Mouse (Mus musculus): ENCODE measurements around the gene Col26a1.
A peak's percentile ranks its signal among the peaks of the same experiment; 100 is the strongest.

The Col26a1 gene

DNA sequence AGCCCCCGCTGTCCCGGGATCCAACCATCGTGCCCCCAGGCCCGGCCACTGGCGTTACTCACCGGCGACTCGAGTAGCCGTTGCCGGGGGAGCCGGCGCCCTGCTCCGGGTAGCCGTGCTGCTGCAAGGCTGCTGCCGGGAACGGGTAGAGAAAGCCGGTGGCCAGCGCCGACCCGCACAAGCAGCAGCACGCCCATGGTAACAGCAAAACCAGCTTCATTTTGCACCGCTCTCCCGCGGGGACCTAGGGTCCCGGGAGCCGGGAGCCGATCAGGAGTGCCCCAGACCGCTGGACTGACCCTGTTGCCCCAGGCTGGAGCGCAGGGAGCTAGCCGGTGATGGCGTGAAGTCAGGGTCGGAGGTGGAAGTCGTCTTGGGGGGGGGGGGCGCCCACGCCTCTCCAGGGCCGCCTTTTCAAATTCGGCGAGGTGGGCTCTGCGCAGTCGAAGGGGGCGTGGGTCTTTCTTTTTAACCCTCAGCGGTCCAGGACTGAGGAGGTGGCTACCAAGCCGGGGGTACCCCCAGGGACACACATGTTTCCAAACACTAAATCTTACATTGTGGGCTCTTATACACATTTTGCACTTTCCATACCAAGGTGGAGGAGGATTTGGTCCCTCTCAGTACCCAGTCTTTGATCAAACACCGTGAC is at the start of gene Col26a1:
Col26a1 (minus strand) TSS at position 422 of the 652 bp plus-strand sequence.
- DNase-seq, result no peak

DNA sequence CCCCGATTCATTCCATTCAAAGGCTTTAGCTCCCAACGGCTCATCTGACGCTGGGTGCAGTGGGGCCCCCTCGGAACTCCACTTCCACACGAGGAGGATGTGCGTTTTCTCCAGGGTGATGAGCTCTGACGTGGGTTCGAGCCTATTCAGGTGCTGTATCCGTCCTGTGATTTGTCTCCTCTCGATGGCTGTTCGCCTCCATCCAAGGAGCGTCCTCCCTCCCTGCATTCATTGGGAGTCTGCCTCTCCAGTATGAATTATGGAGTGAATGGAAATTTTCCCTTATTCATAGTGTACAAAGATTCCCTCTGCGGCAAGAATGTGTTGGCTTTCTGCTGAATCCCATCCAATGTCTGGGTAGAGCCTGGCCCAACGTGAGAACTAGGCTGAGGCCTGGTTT is 48.9 kb upstream of the Col26a1 start:
- DNase-seq, result no peak

DNA sequence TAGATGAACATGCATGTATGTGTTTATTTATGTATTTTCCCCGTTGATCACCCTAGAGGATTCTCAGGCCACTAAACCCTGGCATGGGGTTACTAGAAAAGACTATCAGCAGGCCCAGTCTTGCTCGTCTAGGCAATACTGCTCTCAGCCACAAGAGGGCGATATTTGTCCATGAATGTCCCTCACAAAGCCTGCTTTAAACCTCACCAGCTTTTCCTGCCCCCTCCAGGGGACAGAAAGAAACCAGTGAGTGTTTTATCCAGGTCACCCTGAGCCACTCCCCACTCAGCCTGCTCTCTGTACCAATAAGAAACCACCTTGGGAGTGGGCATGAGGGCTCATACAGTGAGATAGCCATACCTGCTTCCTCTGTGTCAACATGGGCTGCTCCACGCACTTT is 46.1 kb upstream of the Col26a1 start:
- DNase-seq, result peak; percentile 90

DNA sequence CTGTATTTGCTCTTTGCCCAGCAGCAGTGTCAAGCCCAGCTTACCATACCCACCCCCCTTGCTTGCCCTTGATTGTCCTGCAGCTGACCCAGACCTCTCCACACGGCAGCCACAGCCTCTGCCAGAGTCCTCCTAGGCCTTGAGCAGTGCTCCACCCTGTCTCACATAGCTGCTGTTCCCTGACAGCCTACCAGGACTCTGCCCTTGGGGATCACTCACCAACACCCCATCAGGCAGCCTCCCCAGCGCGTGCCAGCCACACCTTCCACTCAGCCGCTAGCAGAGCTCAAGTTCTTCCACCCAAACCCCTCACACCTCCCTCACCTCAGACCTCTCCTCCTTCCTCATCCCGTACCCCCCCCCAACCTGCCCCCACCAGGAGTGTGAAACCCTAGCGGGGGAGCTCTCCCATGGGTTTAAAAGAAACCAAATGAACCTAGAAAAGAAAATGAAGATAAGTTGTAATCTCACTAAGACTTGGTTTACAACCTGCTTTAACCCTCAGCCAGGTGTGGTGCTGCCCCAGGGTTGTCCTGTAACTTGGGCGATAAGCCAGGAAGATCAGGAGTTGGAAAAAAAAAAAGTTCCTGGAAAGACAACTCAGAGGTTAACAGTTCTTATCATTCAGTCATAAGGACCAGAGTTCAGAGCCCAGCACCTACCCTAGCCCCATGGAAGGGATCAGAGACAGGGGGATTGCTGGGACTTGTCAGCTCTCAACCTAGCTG is 40.9 kb upstream of the Col26a1 start:
- DNase-seq, result no peak

DNA sequence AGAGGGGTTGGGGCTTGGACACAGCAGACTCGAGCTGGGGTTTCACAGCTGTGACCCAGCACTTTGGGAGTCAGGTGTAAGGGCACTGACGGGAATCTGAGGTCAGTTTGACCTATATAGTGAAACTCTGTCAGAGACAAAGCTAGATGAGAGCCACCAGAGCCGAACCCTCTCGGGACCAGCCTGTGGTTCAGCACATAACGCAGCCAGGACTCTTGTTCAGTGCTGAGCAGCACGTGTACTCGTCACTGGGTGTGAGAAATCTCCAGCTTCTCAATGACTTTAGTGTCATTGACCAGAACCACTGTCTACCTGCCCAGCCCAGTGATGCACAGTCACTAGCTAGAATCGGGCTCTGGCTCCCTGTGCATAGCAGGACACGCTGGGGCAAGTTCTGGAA is 39.8 kb upstream of the Col26a1 start:
- DNase-seq, result no peak

DNA sequence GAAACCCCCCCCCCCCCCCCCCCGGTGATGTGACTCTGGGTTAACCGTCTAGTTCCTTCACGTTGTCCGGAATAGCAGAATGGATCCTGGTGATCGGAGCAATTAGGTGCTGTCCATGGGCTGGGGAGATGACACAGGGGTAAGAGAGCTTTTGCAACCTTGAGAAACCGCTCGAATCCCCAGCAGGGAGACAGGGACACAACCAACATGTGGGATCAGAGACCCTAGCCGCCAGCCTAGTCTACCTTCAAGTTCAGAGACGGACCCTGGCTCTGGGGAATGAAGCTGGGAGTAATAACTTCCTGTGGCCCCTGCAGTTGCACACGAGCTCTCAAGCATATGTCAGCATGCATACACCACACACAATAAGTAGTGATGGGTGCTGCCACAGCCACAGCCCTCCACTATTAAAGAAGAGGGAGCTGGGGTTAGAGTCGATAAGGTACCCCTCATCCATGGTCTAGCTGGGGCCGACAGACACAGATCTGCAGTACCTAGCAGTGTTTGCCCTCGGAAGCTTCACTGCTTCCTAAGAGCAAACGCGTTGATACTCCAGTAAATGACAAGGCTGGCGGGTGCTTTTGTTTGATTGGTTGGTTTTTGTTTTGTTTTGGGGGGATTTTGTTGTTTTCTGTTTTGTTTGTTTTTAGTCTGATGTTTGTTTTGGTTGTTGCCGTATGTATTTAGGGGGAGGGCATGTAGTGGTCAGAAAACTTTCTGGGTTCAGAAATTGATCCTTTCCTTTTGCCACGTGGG is 36.7 kb upstream of the Col26a1 start:
- DNase-seq, result no peak

DNA sequence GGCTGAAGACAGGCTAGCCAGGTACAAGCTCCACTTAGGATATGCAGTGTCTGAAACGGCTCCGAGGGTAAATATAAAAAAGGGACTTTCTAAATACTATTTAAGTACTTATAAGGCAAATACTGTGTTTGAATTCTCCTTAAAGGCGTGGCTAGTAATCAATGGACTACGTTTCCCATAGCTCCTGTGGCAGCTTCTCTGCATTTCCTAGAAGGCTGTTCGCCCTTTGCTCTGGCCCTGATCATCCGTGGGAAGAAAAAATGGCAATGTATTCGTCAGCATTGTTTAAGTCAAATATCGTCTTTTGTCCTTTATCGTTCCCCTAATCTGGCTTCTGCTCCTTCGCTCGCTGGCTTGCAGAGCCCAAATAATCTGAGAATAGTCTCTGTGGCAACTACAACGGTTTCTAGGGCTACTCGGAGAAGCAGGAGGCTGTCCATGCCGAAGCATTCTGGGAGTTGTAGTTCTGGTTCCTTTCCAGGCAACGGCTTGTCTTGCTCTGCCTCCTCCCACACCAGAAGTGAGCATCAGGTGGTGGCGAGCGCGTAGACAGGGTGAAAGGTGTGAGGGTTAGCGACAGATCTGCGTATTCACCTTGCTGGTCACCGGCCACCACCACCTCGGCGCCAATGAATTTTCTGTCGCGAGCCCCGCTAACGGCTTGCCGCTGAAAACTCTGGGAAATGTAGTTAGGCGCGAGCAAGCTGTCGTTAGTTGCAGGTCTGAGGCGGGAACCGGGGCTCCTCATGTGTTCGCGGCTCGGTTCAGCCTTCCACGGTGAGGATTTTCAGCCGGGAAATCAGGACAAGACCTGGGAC is 35.9 kb upstream of the Col26a1 start:
- peak; percentile 78 for DNase-seq

DNA sequence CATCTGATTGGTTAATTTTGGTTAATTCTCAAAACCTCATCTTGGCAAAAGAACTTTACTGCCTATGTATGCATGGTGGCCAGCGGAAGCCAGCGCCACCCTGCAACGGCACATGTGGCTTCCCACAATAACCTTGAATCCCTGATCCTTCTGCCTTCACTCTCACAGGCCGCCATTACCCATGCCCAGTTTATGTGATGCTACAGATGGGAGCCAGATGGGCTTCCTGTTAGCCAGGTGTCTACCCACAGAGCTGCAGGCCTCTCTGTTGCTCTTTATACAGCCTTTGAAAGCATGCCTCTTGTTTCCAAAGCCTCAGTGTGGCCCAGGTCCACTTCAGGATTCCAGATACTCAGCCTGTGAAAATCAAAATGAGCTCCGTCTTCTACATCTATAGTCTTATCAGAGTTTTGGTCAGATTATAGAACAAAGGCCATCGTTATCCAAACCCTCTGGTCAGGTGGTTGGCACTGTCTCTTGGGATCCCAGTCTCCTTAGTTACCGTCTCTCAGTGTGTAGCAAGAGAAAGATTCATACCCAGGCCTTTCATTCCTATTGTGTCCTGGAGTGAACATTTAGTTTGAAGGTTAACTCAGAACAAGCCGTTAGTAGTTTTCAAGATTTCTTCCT is 34.7 kb upstream of the Col26a1 start:
- DNase-seq, result no peak

DNA sequence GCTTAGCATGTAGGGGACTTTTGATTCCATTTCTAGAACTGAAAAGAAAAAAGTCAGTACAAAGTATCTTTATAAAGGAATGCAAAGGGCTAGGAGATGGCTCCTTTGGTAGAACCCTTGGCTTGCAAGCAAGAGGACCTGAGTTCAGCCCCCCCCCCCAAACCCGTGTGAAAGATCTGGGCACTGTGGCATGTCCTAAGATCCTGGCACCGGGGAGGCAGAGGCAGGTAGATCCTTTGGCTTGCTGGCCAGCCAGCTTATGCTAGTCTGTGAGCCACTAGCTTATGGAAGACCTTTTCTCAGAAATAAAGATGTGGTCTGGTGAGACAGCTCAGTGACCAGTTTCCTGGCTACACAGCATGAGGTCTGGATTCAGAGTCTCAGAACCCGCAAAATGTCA is 31.2 kb upstream of the Col26a1 start:
- DNase-seq, result no peak

DNA sequence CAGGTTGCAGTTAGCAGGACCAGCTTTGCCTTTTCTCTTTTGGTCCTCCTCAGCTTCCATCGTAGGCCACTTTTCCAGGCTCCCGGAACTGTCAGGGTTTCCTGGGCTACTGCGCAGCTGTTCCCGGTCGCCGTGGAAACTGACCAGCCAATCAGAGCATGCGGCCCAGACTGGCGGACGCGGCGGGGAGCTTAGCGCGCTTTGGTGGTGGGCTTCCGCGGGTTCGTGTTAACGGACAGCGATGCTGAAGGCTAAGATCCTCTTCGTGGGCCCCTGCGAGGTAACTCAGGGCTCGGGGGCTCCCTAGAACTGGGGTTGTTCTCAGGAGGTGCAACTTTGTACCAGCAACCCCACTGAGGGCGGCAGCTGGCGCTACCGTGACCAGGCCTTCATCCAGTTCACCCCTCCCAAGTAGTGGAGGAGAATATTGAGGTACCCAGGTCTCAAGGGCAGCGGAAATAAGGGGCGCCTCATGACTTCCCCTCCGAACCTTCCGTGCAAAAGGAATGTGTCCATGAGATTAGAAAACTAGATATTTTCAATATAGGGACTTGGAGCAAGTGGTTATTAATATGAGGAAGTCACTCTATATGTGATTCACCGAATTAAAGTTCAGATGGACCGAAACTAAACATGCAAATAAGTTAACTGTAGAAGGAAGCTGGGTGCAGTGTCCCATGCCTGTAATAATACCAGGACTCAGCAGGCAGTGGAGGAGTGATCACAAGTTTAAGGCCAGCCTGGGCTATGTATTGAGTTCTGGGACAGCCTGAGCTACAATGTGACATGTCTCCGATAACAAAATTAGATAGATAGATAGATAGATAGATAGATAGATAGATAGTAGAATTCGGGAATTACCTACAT is 25.2 kb upstream of the Col26a1 start, which contains the start of gene Ift22:
Ift22 (plus strand) TSS at position 160 of the 867 bp plus-strand sequence.
- DNase-seq, result peak; percentile 95

DNA sequence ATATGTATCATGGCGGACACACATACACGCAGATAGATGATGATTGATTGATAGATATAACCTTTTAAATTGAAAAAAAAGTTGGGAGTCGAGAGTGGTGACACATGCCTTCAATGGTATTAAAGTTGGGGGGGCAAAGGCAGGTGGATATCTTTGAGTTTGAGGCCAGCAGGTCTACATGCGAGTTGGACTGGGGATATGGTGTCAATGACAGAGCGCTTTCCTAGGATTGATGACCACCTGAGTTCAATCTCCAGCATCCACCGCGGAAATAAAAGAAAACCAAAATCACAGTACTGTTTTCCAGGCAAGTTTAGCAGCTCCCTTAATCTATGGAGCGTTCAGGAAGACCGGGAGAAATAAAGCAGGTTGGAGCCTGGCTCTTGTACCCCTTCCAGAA is 24.6 kb upstream of the Col26a1 start:
- DNase-seq, result no peak

DNA sequence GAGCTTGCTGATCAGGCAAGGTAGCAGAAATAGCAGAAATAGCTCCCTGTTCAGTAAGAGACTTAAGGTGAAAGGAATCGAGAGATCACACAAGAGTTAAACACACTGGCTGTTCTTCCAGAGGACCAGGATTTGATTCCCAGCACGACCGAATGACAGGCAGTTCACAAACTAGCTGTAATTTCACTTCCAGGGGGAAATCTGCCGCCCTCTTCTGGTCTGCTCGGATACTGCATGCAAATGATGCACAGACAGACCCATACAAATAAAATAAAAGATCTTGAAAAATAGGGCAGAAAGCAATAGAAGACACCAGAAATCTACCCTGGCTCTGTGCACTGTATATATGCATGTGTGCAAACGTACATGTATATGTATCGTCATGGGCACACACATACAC is 22.6 kb upstream of the Col26a1 start:
- peak; percentile 35 for DNase-seq

DNA sequence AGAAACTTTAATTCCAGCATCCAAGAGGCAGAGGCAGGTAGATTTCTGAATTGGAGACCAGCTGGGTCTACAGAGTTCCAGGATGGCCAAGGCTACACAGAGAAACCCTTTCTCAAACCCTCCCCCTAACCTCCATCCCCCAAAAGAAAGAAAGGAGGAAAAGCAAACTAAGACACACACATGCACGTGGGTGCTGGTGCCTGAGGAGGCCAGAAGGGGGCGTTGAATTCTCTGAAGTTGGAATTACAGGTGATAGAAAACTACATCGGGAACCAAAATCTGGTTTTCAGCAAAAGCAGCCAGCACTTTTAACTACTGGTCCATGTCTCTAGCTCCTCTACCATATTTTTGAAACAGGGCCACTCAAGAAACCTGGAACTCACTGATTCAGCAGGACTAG is 21.6 kb upstream of the Col26a1 start:
- DNase-seq, result no peak

DNA sequence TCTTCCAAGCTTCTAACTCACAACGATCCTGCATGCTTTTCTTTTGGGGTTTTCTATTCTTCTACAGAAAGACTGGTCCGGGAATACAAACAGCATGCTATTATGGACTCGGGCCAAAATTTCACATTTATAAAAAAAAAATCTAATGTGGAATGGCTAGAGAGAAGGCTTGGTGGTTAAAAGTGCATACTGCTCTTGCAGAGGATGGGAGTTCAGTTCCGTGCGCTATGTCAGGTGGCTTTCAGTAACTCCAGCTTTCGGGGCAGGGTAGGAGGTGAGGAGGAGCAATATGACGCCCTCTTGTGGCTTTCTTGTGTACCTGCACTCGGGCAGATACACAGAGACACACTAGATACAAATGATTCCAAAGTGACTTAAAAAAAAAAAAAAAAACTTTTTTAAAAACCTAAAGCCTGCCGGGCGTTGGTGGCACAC is 12.5 kb upstream of the Col26a1 start:
- no peak for DNase-seq

DNA sequence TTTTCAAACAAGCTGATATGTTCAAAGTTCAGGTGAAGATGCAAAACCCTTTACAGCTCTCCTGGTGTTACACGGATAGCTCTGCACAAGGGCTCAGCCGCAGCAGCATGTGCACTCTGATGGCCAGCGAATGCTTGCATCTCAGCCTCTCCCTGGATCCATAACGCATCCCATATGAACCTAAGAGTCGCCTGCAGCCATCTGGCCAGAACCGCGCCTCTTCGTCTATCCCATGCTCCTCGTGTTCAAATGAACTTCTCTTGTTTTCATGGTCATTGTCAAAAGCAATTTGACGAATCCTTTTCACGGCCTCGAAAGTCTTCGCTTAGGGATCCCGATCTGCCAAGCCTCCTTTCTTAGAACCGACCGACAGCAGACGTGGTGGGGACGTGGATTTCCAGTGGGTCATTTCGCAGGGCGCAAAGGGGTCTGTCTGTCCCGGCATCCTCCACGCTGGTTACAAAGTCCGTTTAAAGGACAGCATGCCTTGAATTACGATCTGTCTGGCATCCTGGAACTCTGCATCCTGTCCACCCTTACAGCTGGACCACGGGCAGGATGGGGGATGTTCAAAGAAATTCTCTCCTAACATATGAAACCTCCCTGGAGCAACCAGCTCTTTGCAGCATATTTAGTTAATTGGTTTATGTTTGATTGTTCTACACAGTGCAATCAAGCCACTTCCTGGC is 12.0 kb upstream of the Col26a1 start:
- DNase-seq, result no peak

DNA sequence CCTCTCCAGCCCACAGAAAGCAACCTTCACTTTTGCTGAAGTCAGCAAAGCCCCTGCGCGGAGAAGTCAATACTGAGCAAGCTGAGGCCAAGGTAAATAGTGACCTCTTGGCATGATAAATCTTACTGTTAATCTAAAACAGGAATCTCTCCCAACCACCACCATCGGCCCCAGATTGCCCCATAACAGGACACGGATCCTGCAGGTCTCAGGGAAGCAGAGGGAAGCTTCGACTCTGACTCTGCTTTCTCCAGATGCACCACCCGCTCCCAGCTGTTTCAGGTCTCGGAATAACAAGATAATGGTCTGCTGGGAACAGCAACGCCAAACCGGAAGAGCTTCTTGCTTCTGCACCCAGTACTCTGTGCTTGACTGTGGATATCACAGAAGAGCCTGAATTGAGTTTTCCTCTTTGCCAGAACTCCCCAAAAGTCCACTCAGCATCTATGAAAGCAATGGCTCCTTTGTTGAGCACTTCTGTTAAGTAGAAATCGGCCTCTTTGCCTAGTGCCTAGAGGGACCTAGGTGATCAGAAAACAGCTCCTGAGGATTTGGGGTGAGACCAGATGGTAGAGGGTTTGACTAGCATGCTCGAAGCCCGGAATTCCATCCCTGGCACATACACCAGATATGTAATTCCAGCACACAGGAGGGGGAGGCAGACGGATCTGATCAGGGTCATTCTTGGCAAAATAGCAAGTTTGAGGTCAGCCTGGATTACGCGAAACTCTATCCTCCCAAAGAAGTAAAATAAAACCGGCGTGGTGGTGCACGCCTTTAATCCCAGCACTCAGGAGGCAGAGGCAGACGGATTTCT is 5.7 kb upstream of the Col26a1 start:
- no peak for DNase-seq

DNA sequence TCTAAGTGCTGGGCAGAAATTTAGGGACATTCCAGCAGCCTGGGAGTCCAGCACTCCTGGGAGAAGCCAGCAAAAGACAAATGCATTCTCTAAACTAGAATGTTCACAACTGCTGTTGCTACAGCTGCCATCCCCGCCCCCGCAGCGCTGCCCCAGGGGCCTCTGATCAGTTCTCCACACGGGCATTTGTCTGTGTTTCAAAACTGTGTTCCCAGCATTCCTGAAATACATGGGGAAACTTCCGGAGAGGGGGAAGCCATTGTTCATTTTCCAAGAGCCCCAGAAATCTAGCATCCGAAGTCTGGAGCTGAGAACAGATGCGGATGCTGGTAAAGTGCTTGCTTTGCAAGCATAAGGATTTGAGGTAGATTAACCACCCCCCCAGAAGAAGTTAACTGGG is 3.9 kb upstream of the Col26a1 start:
- DNase-seq, result no peak

DNA sequence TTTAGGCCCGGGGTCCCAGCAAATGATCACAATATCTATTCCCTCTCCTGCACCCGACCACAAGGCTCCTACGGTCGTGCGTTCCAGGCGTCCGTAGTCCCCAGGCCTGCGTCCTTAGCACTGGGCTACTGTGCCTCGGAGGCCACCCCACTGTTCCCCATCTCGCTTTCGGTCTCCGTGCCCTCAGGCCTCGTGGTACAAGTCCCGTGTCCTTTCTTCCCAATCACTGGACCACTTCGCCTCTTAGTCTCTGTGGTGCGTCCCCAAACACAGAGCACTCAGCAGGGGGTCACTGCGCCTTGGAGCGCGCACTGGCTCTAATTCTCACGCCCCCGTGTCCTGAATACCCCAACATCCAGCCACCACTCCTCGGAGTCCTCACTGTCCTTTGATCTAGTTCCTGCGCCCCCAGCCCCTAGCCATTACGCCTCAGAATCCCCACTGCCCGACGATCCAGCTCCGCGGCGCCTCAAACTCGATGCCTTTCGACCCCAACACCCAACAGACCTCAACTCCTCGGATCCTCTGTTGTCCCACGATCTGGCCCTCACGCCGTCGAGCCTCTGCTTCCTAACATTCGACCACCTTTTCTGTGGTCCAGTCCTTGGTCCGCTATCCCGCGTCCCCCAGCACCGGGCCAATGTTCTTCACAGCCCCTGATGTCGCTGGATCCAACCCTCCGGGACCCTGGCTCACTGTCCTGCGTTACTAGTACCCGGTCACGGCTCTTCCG is 788 bp downstream of the Col26a1 start:
- no peak for DNase-seq

DNA sequence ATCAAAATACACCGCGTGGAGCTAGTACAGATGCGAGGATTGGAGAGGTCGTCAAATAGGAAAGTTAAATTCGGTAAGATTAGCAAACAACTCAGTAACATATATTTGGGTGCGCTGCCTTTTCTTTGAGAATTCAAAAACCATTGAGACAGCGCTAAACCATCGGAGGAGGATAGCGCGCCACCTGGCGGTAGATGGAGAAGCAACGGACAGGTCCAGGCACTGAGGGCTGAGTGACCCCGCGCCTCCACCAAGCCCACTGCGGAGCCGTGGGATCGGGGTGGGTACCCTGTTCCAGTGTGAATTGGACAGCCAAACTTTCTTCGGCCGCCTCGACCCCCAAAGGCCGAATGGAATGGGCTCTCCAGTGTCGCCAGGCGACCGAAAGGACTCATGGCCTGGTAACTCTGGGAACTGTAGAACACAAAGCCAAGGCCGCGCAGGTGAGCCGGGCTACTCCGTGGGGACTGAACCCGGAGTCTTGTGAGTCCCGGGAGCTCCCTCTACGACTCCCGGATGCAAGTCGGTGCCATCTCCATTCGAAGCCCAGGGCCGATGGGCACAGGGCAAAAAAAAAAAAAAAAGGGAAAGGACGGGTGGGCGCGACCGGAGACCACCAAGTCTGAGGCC is 1.5 kb downstream of the Col26a1 start:
- DNase-seq, result peak; percentile 83
